Mouse (Mus musculus) kidney, postnatal 36 days (tissue): ENCODE measurements around the gene Gm17332.
A peak's percentile ranks its signal among the peaks of the same experiment; 100 is the strongest.
"Not testable (repeated sequence)": the region's sequence is repeated elsewhere in the genome, so short reads cannot be mapped to it uniquely, and the experiment has no call there.

Experiments used
- DNase-seq, 2 experiments: peaks; one replicate each; pipeline ENCODE4 v3.0.0; 2021 to 2022; ENCODE audit warnings: mixed read lengths in 2 of 2

Gm17332 gene

DNA sequence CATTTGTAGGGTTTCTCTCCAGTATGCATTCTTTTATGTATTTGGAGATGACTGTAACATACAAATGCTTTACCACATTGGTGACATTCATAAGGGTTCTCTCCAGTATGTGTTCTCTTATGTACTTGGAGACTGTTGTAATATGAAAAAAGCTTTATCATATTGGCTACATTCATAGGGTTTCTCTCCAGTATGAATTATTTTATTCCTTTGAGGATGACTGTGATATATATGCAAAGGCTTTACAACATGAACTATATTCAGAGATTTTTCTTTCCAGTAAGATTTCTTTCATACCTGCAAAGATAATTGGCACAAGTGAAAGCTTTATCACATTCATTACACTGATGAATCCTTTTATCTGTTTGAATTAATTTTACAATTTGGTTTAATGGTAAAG, at the start of gene Gm17332:
Gene Gm17332 (minus strand): TSS at position 101 of the 400 bp plus-strand sequence.
- DNase-seq: no peak

DNA sequence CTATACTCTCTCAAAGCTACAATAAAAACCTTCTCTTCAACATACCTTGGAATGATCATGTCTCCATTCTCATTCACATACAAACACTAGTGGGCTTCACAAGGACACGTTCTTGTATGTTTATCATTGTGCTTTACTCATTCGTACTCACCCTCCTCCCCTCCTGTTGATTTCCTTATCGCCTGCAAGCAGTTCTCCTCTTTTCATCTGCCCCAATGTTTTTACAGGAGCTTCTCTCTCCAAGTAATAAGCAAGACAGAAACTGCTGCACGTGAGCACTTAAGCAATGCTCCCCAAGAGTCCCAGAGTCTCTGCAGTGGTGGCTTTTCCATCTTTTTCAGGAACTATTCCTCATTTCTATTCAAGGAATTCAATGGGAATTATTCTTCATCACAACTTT, 47.7 kb upstream of the Gm17332 start:
- DNase-seq: no peak

DNA sequence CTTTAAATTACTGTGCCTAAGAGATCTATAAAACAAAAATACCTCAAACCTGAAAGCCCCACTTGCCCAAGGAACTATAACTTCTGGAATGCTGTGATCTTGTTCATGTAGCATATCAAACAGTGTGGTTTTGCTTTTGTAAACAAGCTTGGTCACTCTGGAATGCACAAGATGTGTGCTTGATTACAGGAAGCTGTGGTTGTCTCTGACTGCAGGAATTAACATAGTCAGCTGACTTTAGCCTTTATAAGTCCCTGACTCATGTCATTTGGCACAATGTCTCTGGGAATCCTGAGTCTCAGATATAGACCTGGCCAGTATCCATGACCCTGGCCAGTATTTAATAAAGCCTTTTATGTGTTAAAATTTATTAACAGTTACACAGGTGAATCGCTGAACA, 43.1 kb upstream of the Gm17332 start:
- no peak for DNase-seq

DNA sequence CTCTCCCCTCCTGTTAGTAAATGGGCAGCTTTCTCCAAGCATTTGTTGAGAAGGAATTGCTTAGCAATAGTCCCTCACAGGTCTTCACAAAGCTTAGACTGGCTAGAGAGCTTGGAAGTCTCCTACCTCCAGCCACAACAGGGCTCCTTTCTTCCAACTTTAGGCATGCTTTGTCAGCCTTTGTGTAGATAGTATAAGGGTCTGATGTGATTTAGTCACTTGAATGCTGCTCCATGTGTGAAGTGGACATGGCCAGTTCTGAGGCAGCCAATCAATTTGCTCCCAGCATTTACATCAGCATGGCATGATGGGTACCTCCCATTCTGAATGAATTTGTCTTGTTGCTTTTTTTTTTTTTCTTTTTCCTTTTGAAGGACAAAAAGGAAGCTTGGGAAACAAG, 35.7 kb upstream of the Gm17332 start:
- DNase-seq: no peak

DNA sequence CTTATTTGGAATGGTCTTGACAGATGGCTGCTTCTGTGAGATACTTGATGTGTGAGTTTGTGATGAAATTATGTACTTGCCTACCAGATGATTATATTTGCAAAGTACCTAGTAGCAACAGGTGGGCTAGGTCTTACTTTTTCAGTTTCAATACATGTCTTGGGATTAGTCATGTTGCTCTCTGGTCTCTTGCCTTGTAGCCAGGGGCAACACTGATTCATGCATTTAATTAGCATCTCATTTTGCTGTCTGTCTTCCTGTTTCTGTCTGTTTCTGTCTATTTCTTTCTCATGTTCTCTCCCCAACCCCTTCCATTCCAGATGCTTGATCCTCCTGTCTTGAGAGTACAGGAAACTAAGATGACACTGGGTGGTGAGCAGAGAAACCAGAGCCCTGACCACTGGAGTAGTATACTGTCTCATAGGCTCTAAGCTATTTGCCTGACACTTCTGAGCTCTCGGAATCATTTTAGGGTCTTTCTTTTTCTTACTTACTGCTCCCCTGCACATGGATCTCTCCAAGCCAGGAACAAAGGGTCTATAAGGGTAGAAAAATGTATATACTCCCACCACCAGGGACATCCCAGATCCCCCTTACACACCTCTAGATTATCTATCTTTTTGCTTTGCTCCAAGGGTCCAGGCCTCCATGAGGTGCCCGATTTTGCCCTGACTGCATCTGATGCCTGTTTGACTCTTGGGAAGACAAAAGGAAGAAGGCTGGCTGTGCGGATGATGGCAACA, 13.5 kb upstream of the Gm17332 start:
- no peak for DNase-seq

DNA sequence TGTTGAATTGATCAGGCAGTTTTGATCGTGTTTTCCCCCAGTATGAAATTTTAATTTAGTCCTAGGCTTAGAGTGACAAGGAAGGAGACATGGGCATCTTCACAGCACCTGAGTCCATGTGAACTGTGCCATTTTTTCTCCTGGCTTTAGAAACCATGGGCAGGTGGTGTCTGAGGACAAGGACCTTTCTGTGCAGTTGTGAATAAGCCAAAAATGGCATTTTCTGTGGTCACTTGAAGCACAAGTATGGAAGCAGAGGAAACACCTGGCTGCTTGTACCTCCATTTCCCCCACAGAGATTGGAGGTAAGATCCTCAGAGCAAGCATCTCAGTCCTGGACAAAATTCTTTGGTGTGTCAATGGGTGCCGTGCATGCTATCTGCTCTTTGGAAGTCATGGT, 12.5 kb upstream of the Gm17332 start:
- no peak for DNase-seq

DNA sequence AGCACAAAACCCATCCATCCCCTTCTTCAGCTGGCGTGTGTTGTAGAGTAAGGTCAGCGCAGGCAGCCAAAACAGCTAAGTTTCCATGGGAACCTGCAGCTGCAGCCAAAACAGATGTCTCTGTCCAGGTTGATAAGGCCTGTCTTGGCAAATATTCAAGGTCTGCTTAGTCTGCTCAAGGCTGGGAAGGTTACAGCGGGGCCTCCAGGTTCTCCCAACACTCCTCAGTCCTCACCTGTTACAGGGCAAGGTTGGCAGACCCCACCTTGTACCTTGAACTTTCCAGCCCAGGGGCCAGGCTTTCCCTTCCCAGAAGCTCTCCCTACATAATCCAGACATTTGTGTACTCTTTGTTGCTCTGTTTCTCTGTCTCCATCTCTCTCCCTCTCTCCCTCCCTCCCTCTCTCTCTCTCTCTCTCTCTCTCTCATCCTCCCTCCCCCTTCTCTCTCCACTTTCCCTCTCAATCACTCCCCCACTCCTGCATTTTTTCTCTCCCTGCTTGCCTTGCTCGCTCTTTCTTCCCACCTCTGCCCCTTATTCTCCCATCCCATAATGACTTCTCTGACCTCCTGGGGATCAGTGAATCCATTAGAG, 12.1 kb downstream of the Gm17332 start:
- DNase-seq: no peak

DNA sequence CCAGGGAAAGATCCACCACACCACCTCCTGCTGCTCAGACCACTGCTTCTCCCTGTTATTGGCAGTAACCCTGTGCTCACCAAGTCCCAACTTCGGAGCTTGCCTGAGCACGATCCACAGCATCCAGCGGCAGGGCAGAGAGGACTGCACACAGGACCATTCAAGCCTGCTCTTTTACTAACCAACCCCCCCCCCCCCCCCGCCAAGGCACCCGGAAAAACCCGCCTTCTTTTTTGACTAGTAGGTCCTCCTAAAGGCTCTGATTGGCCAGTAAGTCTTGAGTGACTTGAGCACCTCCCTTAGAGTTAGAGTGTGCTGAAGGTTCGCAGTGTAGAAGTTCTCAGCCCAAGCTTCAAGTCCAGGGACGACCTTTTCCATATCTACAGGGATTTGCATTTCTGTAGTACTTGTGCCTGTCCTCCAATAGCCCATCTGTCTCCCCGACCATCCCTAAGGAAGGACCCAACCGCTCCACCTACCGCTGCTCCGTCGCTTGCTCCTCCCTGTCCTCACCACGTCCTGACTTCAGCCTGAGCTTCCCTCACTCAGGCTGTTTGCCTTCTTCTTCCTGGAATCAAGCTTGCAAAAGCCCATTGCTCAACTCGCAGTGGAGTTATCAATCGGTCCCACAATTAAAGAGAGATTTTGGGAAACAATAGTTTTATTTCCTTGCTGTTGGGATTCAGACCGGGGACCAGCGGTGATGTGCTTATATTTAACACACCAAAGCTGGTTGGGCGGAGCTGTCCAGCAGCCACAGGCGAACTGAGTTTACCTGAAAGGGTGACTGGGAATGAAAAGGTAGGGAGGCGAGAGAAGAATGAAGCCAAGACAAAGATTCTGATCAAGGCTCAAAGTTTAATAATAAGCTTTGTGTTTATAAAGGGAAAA, 12.9 kb downstream of the Gm17332 start:
- DNase-seq: peak; percentile 3 to 15

DNA sequence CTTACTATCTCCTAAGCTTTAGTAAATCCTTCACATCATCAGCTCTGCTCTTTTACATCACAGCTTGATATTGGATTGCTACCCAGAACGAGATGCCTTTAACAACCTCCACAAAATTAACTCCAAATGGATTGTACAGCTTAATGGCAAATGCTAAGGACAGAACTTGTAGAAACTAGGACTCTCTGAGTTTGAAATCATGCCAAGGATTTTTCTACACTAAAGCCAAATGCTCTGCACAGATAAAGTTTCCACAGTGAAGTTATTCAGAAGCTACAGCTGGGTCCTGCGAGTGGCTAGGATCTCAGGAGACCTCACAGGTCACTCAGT, 13.5 kb downstream of the Gm17332 start:
- no peak for DNase-seq

DNA sequence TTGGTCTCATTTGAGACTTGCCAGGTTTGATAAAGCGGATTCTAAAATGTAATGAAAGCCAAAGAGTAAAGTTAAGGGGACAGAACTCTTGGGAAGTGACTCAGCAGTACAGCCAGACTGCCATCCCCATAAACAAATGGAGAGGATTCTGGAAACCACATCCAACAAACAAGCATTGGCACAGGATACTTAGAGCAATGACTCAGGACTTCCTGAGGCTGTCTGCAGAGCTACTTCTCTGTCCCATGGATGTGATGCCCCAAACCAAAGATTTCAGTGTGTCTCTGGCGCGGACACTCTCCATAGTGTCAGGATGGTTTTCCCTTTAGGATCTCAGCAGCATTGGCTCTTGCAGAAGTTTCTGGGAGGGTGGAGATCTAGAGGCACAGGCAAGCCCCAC, 25.2 kb downstream of the Gm17332 start:
- DNase-seq: no peak

DNA sequence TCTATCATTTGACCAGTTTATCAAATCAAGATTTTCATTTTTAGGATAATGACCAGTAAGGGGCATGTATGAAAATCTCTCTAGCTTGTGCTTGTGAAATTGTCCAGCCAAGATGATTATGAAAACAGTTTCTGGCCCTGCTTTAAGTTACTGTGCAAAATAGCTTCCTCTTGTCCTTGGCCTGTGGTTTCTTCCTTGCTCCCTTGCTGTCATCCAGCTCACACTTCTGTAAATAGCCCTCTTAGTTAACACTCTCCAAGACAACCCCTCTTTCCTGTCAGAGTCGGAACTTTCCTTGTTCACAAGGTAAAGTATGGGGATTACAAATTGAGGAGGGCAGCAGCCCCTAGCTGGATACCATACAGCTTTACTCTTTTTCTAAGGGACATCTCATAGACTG, 43.9 kb downstream of the Gm17332 start:
- not testable (repeated sequence) for DNase-seq

DNA sequence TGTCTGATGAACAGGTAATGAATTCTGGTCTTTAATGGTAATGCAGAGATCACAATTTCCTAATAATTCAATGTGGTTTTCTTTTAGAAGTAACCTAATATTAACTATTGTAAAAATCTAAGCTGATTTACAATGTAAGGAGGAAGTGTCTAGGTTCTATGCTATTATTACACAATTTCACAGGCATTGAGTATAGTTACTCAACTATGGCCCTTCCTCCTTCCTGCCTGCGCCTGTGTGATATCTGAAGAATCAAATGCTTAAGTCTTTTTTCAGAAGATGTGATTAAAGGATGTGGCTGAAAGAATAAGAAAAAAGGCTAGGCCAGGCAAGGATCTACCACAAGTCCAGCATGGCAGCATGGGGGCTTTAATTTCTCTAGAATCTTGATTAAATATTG, 47.4 kb downstream of the Gm17332 start:
- DNase-seq: not testable (repeated sequence)

DNA sequence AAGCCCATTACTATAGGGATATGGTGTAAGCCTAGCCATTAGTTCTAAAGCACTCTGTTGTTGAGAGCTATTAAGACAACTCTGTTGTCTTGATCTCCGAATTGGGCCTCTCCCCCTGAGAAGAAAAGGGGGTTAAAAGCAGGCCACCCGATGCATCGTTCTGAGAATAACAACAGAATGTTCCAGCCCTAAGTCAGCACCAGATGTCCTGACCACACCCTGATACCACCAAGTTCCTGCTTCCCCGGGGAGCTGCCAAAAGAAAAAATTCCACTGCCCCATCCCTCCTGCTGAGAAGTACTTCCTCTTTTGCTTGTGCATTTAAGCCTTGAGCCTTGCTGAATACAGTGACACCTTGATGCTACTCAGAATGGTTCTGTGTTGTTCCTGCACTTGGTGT, 48.5 kb downstream of the Gm17332 start:
- not testable (repeated sequence) for DNase-seq
